Mouse (Mus musculus) neural tube, embryonic 15.5 days (tissue): ENCODE results near the gene Thrap3. TPM values are rescaled to one million over a fixed set of nuclear protein-coding genes. Genes with fewer than 3 reads are reported as not detected.

Source experiments
- ATAC-seq: fragments of 200-750 bp; cut with Nextera tagmentation; 2 replicates; pipeline ENCODE4 v1.8.0; 2017; ENCODE audit warnings: mild to moderate bottlenecking, moderate TSS enrichment, moderate library complexity; ENCODE audit not compliant: low FRiP score
- H3K27ac ChIP-seq: fragments of 300-500 bp; sonication (generic); replicated peaks from 2 replicates; pipeline ENCODE4 v1.5.1; 2015; ENCODE audit warnings: mild to moderate bottlenecking, inconsistent platforms
- H3K27me3 ChIP-seq: fragments of 300-500 bp; sonication (generic); replicated peaks from 2 replicates; pipeline ENCODE4 v1.6.1; 2015; ENCODE audit warnings: inconsistent platforms
- H3K36me3 ChIP-seq: fragments of 300-500 bp; sonication (generic); 2 replicates; pipeline ENCODE4 v1.6.1; 2015; ENCODE audit warnings: inconsistent platforms
- H3K4me1 ChIP-seq: fragments of 300-500 bp; sonication (generic); 2 replicates; pipeline ENCODE4 v1.6.1; 2015; ENCODE audit warnings: inconsistent platforms
- H3K4me2 ChIP-seq: fragments of 300-500 bp; sonication (generic); 2 replicates; pipeline ENCODE4 v1.6.1; 2015; ENCODE audit warnings: inconsistent platforms, mild to moderate bottlenecking, moderate library complexity
- H3K4me3 ChIP-seq: fragments of 300-500 bp; sonication (generic); replicated peaks from 2 replicates; pipeline ENCODE4 v1.5.1; 2015; ENCODE audit warnings: mild to moderate bottlenecking, inconsistent platforms
- H3K9ac ChIP-seq: fragments of 300-500 bp; sonication (generic); replicated peaks from 2 replicates; pipeline ENCODE4 v1.6.1; 2015; ENCODE audit warnings: mild to moderate bottlenecking, inconsistent platforms
- H3K9me3 ChIP-seq: fragments of 300-500 bp; sonication (generic); replicated peaks from 2 replicates; pipeline ENCODE4 v1.6.1; 2016; ENCODE audit warnings: inconsistent platforms
- WGBS: fragments of 180-500 bp; shearing (Covaris S2); methylation state at CpG from one replicate; pipeline ENCODE4 v1.1.7; 2015; ENCODE audit warnings: mixed read lengths; 5-methylcytosine and 5-hydroxymethylcytosine counted together
- polyA plus RNA-seq: library from polyadenylated mRNA; unstranded; fragments of >200 nt; fragmentation: Nextera tagmentation; extraction: Ambion mirVana; gene quantifications from 2 replicates; pipeline ENCODE4 v1.2.1, GENCODE M21; 2015

Gene Thrap3
- 127 and 133 TPM in 2 replicates for polyA plus RNA-seq

GRCm38 (mm10) chr4:126202303-126203181 lies at the start of gene Thrap3:
Gene Thrap3, minus strand, starts transcription at chr4:126202760.
- Histone ChIP-seq H3K4me1 (peaks cover 40% of the 10 kb centered on the region), H3K4me3 (peak within 1 kb of the TSS; percentile 89)

GRCm38 (mm10) chr4:126251655-126252254 lies 49.2 kb upstream of the Thrap3 start:
- H3K27ac ChIP-seq, result peak overlapping the region; percentile 23; the same call in 1 of the 2 replicates
- H3K27me3 ChIP-seq, result no peaks in the 10 kb centered on the region
- H3K4me1 ChIP-seq, result peaks cover 76% of the 10 kb centered on the region
- H3K4me2 ChIP-seq, result peak overlapping the region; percentile 95
- H3K4me3 ChIP-seq, result no peak overlapping the region
- H3K9me3 ChIP-seq, result no peaks in the 10 kb centered on the region
- no peaks in the 10 kb centered on the region for H3K36me3 ChIP-seq
- no peak for ATAC-seq
- WGBS, result 62% methylated on average over 11 of the region's 11 CpGs
- H3K9ac ChIP-seq, result no peak overlapping the region

More at GRCm38 (mm10) chr4:126202303-126203181, at the start of gene Thrap3:
- peak within 1 kb of the TSS; percentile 86 for H3K9ac ChIP-seq
- peak within 1 kb of the TSS; percentile 73 for H3K4me2 ChIP-seq
- WGBS, result under 1% methylated on average over 71 of the region's 75 CpGs
- H3K27me3 ChIP-seq, result no peaks in the 10 kb centered on the region
- peak; percentile 98 for ATAC-seq
- H3K36me3 ChIP-seq, result no peaks in the 10 kb centered on the region
- H3K27ac ChIP-seq, result peak within 1 kb of the TSS; percentile 98
- H3K9me3 ChIP-seq, result no peaks in the 10 kb centered on the region

GRCm38 (mm10) chr4:126250659-126251058 lies 48.1 kb upstream of the Thrap3 start:
- no peak overlapping the region for H3K27ac ChIP-seq
- H3K36me3 ChIP-seq, result no peaks in the 10 kb centered on the region
- H3K9me3 ChIP-seq, result no peaks in the 10 kb centered on the region
- no peak overlapping the region for H3K4me2 ChIP-seq
- no peaks in the 10 kb centered on the region for H3K27me3 ChIP-seq
- H3K4me1 ChIP-seq, result peaks cover 74% of the 10 kb centered on the region
- ATAC-seq, result no peak
- WGBS, result 62% methylated on average over 4 of the region's 4 CpGs
- H3K9ac ChIP-seq, result no peak overlapping the region
- no peak overlapping the region for H3K4me3 ChIP-seq

DNA sequence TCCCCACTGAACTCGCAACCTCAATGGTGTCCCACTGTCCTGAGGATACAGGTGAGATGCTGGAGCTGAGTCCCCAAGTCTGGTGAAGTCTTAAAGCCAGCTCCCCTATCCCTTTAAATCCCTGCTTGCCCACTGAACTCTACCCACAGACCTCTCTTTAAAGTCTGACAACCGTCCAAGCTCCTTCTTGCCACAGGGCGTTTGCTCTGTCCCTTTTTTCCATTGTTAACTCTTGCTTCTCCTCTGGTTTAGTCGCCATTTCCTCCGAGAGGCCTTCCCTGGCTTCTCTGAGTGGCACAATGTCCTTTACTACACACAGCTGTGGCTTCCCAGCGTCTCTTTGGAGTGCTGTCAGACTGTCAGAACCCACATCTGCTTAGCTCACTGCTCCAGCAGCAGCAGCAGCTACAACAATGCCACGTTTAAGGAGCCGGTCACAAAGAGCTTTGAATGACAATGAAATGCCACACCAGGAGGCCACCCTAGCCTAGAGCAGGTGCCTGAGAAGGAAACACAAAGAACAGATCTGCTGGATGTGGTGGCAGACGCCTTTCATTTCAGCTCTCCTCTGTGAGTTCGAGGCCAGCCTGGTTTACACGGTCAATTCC lies 45.8 kb upstream of the Thrap3 start:
- H3K27ac ChIP-seq, result peak overlapping the region; percentile 48
- H3K4me2 ChIP-seq, result peak overlapping the region; percentile 16; the same call in 1 of the 2 replicates
- 12% methylated on average over 11 of the region's 11 CpGs for WGBS
- H3K9ac ChIP-seq, result peak overlapping the region; percentile 32; the same call in 1 of the 2 replicates
- peaks cover 55% of the 10 kb centered on the region for H3K4me1 ChIP-seq
- ATAC-seq, result no peak
- no peaks in the 10 kb centered on the region for H3K9me3 ChIP-seq
- no peaks in the 10 kb centered on the region for H3K36me3 ChIP-seq
- H3K27me3 ChIP-seq, result no peaks in the 10 kb centered on the region
- H3K4me3 ChIP-seq, result no peak overlapping the region

GRCm38 (mm10) chr4:126246202-126246889 lies 43.8 kb upstream of the Thrap3 start:
- Histone ChIP-seq H3K4me3 (no peak overlapping the region), H3K4me2 (no peak overlapping the region), H3K9ac (no peak overlapping the region), H3K27ac (no peak overlapping the region), H3K36me3 (peaks cover 14% of the 10 kb centered on the region), H3K9me3 (no peaks in the 10 kb centered on the region), H3K27me3 (no peaks in the 10 kb centered on the region), H3K4me1 (peaks cover 34% of the 10 kb centered on the region)
- no peak for ATAC-seq
- WGBS, result 91% methylated on average over 13 of the region's 13 CpGs

DNA sequence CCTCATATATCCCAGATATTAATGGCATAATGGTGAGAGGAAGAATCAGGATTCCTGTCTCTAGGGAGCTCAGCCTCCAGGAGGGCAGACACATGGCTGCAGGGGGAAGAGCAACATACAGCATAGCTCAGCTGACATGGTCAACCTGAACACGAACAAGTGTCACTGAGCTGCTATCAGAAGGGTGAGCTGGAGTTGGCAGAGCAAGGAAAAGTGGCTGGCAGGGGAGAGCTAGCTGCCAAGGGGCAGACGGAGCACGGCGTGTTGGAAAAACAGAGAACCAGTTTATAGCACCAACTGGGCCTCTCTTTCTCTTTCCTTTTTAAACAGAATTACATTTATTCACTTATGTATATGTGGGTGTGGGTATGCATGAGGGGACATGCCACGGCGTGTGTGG lies 40.0 kb upstream of the Thrap3 start:
- H3K4me3 ChIP-seq, result no peak overlapping the region
- H3K4me2 ChIP-seq, result no peak overlapping the region
- no peak overlapping the region for H3K9ac ChIP-seq
- 90% methylated on average over 6 of the region's 6 CpGs for WGBS
- no peak overlapping the region for H3K27ac ChIP-seq
- H3K9me3 ChIP-seq, result no peaks in the 10 kb centered on the region
- no peaks in the 10 kb centered on the region for H3K27me3 ChIP-seq
- ATAC-seq, result no peak
- no peaks in the 10 kb centered on the region; the same call in 1 of the 2 replicates for H3K4me1 ChIP-seq
- H3K36me3 ChIP-seq, result peaks cover 47% of the 10 kb centered on the region

DNA sequence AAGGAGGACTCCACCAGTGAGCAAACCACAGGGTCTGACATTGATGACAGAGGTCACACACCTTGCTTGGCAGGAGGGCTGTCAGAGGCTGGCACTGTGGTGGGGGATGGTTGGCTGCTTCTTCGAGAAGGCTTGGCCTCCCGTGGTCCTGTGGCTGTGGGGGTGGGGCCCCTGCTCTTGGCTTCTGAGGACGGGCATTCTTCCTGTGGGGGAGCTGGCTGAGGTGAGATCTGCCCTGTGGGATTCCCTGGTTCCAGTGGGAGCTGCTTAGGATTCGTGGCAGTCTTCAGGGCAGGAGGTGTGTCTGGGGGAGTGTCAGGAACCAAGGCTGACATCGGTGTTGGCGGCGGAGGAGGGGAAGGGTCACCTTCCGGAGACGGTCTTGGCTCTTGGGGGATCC lies 39.4 kb upstream of the Thrap3 start:
- Histone ChIP-seq H3K9ac (no peak overlapping the region), H3K4me3 (no peak overlapping the region), H3K4me2 (no peak overlapping the region), H3K4me1 (no peaks in the 10 kb centered on the region; the same call in 1 of the 2 replicates), H3K27ac (no peak overlapping the region), H3K9me3 (no peaks in the 10 kb centered on the region), H3K27me3 (no peaks in the 10 kb centered on the region), H3K36me3 (peaks cover 53% of the 10 kb centered on the region)
- ATAC-seq, result no peak
- WGBS, result 62% methylated on average over 9 of the region's 9 CpGs

GRCm38 (mm10) chr4:126239862-126240475 lies 37.4 kb upstream of the Thrap3 start:
- no peak for ATAC-seq
- H3K4me1 ChIP-seq, result no peaks in the 10 kb centered on the region
- no peaks in the 10 kb centered on the region for H3K27me3 ChIP-seq
- no peak overlapping the region for H3K4me3 ChIP-seq
- peaks cover 73% of the 10 kb centered on the region for H3K36me3 ChIP-seq
- H3K9ac ChIP-seq, result no peak overlapping the region
- no peak overlapping the region for H3K27ac ChIP-seq
- H3K4me2 ChIP-seq, result no peak overlapping the region
- no peaks in the 10 kb centered on the region for H3K9me3 ChIP-seq
- 92% methylated on average over 13 of the region's 13 CpGs for WGBS

GRCm38 (mm10) chr4:126237721-126238242 lies 35.2 kb upstream of the Thrap3 start:
- WGBS, result 59% methylated on average over 5 of the region's 5 CpGs
- H3K9ac ChIP-seq, result no peak overlapping the region

GRCm38 (mm10) chr4:126236467-126237280 lies 34.1 kb upstream of the Thrap3 start:
- Histone ChIP-seq H3K27ac (no peak overlapping the region), H3K27me3 (no peaks in the 10 kb centered on the region), H3K36me3 (peaks cover 95% of the 10 kb centered on the region), H3K4me3 (no peak overlapping the region), H3K9me3 (no peaks in the 10 kb centered on the region), H3K4me1 (no peaks in the 10 kb centered on the region), H3K4me2 (no peak overlapping the region), H3K9ac (no peak overlapping the region)
- ATAC-seq, result no peak
- 44% methylated on average over 53 of the region's 63 CpGs for WGBS

More at GRCm38 (mm10) chr4:126237721-126238242, 35.2 kb upstream of the Thrap3 start:
- no peaks in the 10 kb centered on the region for H3K27me3 ChIP-seq
- no peak overlapping the region for H3K4me2 ChIP-seq
- no peaks in the 10 kb centered on the region for H3K4me1 ChIP-seq
- no peak overlapping the region for H3K27ac ChIP-seq
- no peaks in the 10 kb centered on the region for H3K9me3 ChIP-seq
- no peak overlapping the region for H3K4me3 ChIP-seq
- H3K36me3 ChIP-seq, result peaks cover 94% of the 10 kb centered on the region
- no peak for ATAC-seq
